Mouse (Mus musculus) forebrain, postnatal 0 days (tissue): ENCODE results near the gene AC161166.1. TPM values are rescaled to one million over a fixed set of nuclear protein-coding genes. Genes with fewer than 3 reads are reported as not detected.

Experiments
- ATAC-seq: fragments of 200-750 bp; cut with Nextera tagmentation; 2 replicates; pipeline ENCODE4 v1.8.0; 2017; ENCODE audit warnings: mild to moderate bottlenecking, moderate library complexity
- DNase-seq: peaks from one replicate; pipeline ENCODE4 v3.0.0-alpha.2; 2015
- H3K27ac ChIP-seq: fragments of 300-500 bp; sonication (generic); 2 replicates; pipeline ENCODE4 v1.5.1; 2014; ENCODE audit warnings: low read depth, mild to moderate bottlenecking, antibody characterized with exemption, low read length, moderate library complexity, mixed read lengths
- H3K27me3 ChIP-seq: fragments of 300-500 bp; sonication (generic); 2 replicates; pipeline ENCODE4 v1.6.1; 2014; ENCODE audit warnings: mild to moderate bottlenecking, low read length, mixed read lengths; ENCODE audit not compliant: insufficient read depth
- H3K36me3 ChIP-seq: fragments of 300-500 bp; sonication (generic); 2 replicates; pipeline ENCODE4 v1.6.1; 2014; ENCODE audit warnings: mild to moderate bottlenecking, moderate library complexity; ENCODE audit not compliant: insufficient read depth
- H3K4me1 ChIP-seq: fragments of 300-500 bp; sonication (generic); 2 replicates; pipeline ENCODE4 v1.6.1; 2014; ENCODE audit warnings: antibody characterized with exemption; ENCODE audit not compliant: insufficient read depth
- H3K4me2 ChIP-seq: fragments of 300-500 bp; sonication (generic); 2 replicates; pipeline ENCODE4 v1.6.1; 2014; ENCODE audit warnings: low read depth, mild to moderate bottlenecking, moderate library complexity
- H3K4me3 ChIP-seq: fragments of 300-500 bp; sonication (generic); 2 replicates; pipeline ENCODE4 v1.5.1; 2014; ENCODE audit warnings: low read depth, low read length, mixed read lengths
- H3K9ac ChIP-seq: fragments of 300-500 bp; sonication (generic); 2 replicates; pipeline ENCODE4 v1.6.1; 2014; ENCODE audit warnings: mild to moderate bottlenecking
- H3K9me3 ChIP-seq: fragments of 300-500 bp; sonication (generic); 2 replicates; pipeline ENCODE4 v1.6.1; 2016; ENCODE audit warnings: low read length
- CTCF ChIP-seq: sonication (generic); IDR thresholded peaks from 2 replicates; pipeline ENCODE4 v1.5.1; 2016; ENCODE audit warnings: antibody characterized with exemption, control low read depth, low read depth
- WGBS: fragments of 180-500 bp; shearing (Covaris S2); extraction: QIAGEN DNeasy Blood & Tissue Kit; methylation state at CpG from one replicate; pipeline ENCODE4 v1.1.7; 2014; 5-methylcytosine and 5-hydroxymethylcytosine counted together
- polyA plus RNA-seq: library from polyadenylated mRNA; unstranded; fragments of >200 nt; fragmentation: Nextera tagmentation; extraction: Ambion mirVana; gene quantifications from 2 replicates; pipeline ENCODE4 v1.2.1, GENCODE M21; 2015
- total RNA-seq: library from RNA; depleted of rRNA; stranded (reverse); fragments of >200 nt; gene quantifications from 2 replicates; pipeline ENCODE4 v1.2.3, GENCODE M21; 2014

Gene AC161166.1
- total and polyA plus RNA-seq, 2 experiments from 2014 or later = 0.31 TPM; not detected in 1

- H3K4me3 ChIP-seq = 0 out of 2 replicates have a peak overlapping the region, but pooled peaks have one; percentile 67
- H3K4me2 ChIP-seq = peak overlapping the region; percentile 71
- DNase-seq (peak; percentile 46), ATAC-seq (no peak)
- peak overlapping the region; percentile 100 for H3K27ac ChIP-seq
- H3K36me3 ChIP-seq = peaks cover 30% of the 10 kb centered on the region
- peaks cover 15% of the 10 kb centered on the region for H3K4me1 ChIP-seq
- no peaks in the 10 kb centered on the region for H3K9me3 ChIP-seq
- no peak for TF ChIP-seq CTCF
- H3K27me3 ChIP-seq = no peaks in the 10 kb centered on the region
- peak overlapping the region; percentile 94 for H3K9ac ChIP-seq
- 7% methylated on average over 15 of the region's 15 CpGs for WGBS
Measured at GRCm38 (mm10) chr7:24505447-24506064, 6.7 kb downstream of the AC161166.1 start.

DNA sequence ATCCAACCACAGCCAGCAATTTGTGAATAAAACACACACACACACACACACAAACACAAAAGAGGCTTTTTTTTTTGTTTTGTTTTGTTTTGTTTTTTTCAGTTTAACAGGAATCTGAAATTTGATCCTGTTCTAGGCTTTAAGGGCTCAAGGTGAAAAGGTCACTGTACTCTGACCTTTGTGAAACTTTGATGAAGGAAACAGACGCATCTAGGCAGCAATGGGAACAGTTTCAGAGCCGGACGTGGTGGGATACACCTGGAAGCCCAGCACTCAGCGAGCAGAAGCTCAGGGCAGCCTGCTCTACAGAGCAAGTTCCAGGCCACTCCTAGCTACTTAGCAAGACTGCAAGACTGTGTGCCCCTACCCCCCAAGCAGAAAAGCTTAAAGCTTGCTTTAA lies 7.4 kb downstream of the AC161166.1 start:
- H3K27me3 ChIP-seq = no peaks in the 10 kb centered on the region
- H3K4me2 ChIP-seq = no peak overlapping the region
- 39% methylated on average over 4 of the region's 4 CpGs for WGBS
- no peak overlapping the region for H3K9ac ChIP-seq
- H3K4me1 ChIP-seq = peaks cover 15% of the 10 kb centered on the region
- H3K27ac ChIP-seq = peak overlapping the region; percentile 100; the same call in 1 of the 2 replicates
- no peak overlapping the region for H3K4me3 ChIP-seq
- DNase-seq (no peak), ATAC-seq (no peak)
- H3K9me3 ChIP-seq = no peaks in the 10 kb centered on the region
- peaks cover 37% of the 10 kb centered on the region for H3K36me3 ChIP-seq
- no peak for TF ChIP-seq CTCF

- no peaks in the 10 kb centered on the region for H3K9me3 ChIP-seq
- TF ChIP-seq CTCF = no peak
- no peak for DNase-seq
- H3K9ac ChIP-seq = no peak overlapping the region
- peaks cover 15% of the 10 kb centered on the region for H3K4me1 ChIP-seq
- no peak for ATAC-seq
- 23% methylated on average over 10 of the region's 10 CpGs for WGBS
- H3K27ac ChIP-seq = no peak overlapping the region
- no peaks in the 10 kb centered on the region for H3K27me3 ChIP-seq
- H3K4me2 ChIP-seq = no peak overlapping the region
- peaks cover 43% of the 10 kb centered on the region for H3K36me3 ChIP-seq
- H3K4me3 ChIP-seq = no peak overlapping the region
Measured at GRCm38 (mm10) chr7:24504004-24504403, 8.3 kb downstream of the AC161166.1 start.

GRCm38 (mm10) chr7:24501492-24501891 lies 10.8 kb downstream of the AC161166.1 start:
- ATAC-seq = no peak
- no peak overlapping the region for H3K4me2 ChIP-seq
- DNase-seq = no peak
- WGBS = 59% methylated on average over 21 of the region's 21 CpGs
- TF ChIP-seq CTCF = peak; percentile 44
- no peak overlapping the region for H3K27ac ChIP-seq
- no peak overlapping the region for H3K4me3 ChIP-seq
- no peak overlapping the region for H3K9ac ChIP-seq
- H3K9me3 ChIP-seq = no peaks in the 10 kb centered on the region
- H3K27me3 ChIP-seq = no peaks in the 10 kb centered on the region
- peaks cover 43% of the 10 kb centered on the region for H3K36me3 ChIP-seq
- H3K4me1 ChIP-seq = peaks cover 7% of the 10 kb centered on the region; the same call in 1 of the 2 replicates

DNA sequence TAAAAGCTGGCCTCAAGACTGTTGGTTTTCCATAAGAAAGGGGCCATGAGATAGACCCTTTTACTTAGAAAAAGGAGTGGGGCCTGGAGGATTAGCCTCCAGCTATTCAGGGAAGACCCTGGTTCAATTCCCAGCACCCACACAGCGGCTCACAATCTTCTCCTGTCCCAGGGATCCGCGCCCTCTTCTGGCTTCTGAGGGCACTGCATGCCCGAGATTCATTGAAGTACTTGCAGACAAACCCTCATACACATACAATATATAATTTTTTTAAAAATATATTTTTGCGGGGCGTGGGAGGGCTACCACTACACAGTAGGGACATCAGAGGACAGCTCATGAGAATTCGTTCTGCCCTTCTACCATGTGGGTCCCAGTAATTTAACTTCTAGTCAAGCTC lies 11.3 kb downstream of the AC161166.1 start:
- H3K9ac ChIP-seq = no peak overlapping the region
- peaks cover 7% of the 10 kb centered on the region; the same call in 1 of the 2 replicates for H3K4me1 ChIP-seq
- H3K4me3 ChIP-seq = no peak overlapping the region
- H3K36me3 ChIP-seq = peaks cover 43% of the 10 kb centered on the region
- no peak overlapping the region for H3K4me2 ChIP-seq
- TF ChIP-seq CTCF = peak; percentile 59
- DNase-seq = peak; percentile 61
- H3K27ac ChIP-seq = no peak overlapping the region
- no peaks in the 10 kb centered on the region for H3K9me3 ChIP-seq
- 41% methylated on average over 7 of the region's 7 CpGs for WGBS
- H3K27me3 ChIP-seq = no peaks in the 10 kb centered on the region
- ATAC-seq = no peak

DNA sequence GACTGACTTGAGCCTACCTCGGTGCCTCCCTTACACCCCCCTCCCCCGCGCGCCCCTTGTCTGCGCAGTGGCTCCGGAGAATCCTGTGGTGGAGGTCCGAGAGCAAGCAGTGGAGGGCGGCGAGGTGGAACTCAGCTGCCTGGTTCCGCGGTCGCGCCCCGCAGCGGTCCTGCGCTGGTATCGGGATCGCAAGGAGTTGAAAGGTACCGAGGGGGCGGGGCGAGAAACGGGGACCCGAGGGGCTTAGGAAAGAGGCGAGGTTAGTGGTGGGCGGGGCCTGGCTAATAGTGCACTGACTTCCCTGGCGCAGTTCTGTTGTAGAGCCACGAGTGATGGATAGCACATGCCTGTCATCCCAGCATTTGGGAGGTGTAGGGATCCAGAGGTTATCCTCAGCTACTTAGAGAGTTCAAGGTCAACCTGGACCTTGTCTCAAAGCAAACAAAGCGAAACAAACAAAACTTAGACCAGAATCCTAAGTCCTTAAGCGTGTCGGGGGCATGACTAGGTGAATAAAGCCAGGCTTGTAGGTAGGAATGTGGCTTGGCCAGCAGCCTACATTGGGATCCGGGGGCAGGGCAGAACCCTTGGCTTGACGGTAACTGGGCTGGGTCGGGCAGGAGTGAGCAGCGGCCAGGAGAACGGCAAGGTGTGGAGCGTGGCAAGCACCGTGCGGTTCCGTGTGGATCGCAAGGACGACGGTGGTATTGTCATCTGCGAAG lies 12.2 kb downstream of the AC161166.1 start:
- DNase-seq (no peak), ATAC-seq (no peak)
- Histone ChIP-seq H3K27me3 (no peaks in the 10 kb centered on the region), H3K4me2 (no peak overlapping the region; the same call in 1 of the 2 replicates), H3K27ac (no peak overlapping the region), H3K4me3 (no peak overlapping the region), H3K9ac (no peak overlapping the region; the same call in 1 of the 2 replicates), H3K4me1 (no peaks in the 10 kb centered on the region), H3K36me3 (peaks cover 43% of the 10 kb centered on the region), H3K9me3 (no peaks in the 10 kb centered on the region)
- WGBS = 26% methylated on average over 43 of the region's 43 CpGs
- no peak for TF ChIP-seq CTCF

DNA sequence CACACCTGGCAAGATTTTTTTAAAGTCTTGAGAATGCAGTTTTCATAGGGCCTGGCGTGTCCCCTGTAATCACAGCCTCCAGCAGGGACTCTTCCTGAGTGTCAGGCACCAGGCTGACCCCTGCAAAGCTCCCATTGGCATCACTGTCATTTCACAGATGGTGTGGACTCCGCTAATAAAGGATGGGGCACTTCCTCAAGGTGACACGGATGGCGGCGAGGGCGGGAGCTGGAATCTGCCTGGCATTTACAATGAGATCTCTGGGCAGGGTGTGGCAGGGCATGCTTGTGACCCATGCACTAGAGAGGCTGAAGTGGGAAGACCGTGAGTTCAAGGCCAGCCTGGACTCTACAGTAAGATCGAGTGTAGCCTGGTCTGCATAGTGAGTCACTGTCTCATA lies 24.0 kb downstream of the AC161166.1 start:
- Histone ChIP-seq H3K4me1 (peaks cover 23% of the 10 kb centered on the region), H3K9me3 (no peaks in the 10 kb centered on the region), H3K36me3 (no peaks in the 10 kb centered on the region), H3K9ac (no peak overlapping the region), H3K27me3 (no peaks in the 10 kb centered on the region), H3K4me3 (no peak overlapping the region), H3K4me2 (no peak overlapping the region), H3K27ac (peak overlapping the region; percentile 29; the same call in 1 of the 2 replicates)
- ATAC-seq (no peak), DNase-seq (no peak)
- TF ChIP-seq CTCF = no peak
- 84% methylated on average over 8 of the region's 8 CpGs for WGBS
